Mouse (Mus musculus) frontal cortex, adult 2 months (tissue): ENCODE data around the gene Sfxn3. TPM values are rescaled to one million over a fixed set of nuclear protein-coding genes. Genes with fewer than 3 reads are reported as not detected.

Source experiments
- DNase-seq, 2 experiments: peaks; one replicate each; pipeline ENCODE4 v3.0.0; 2022; ENCODE audit warnings: low spot score in 1 of 2; ENCODE audit errors: extremely low spot score in 1 of 2
- polyA plus RNA-seq: library from polyadenylated mRNA; depleted of rRNA; stranded (reverse); fragments of >200 nt; gene quantifications from 2 replicates; pipeline ENCODE4 v1.2.3, GENCODE M21; 2012

The Sfxn3 gene
- polyA plus RNA-seq, 1 experiment, result 103 TPM

GRCm38 (mm10) chr19:45074580-45075322 is 27.4 kb downstream of the Sfxn3 start, which contains the start of gene Kazald1:
Kazald1 (plus strand) TSS chr19:45075241.
- peak; percentile 88 to 96 for DNase-seq

GRCm38 (mm10) chr19:45075323-45076035 is 28.2 kb downstream of the Sfxn3 start:
- peak in 1 of 2 experiments; percentile 16 for DNase-seq

- no peak for DNase-seq
These were observed 28.8 kb downstream of the Sfxn3 start for GRCm38 (mm10) chr19:45076036-45076575.

GRCm38 (mm10) chr19:45076586-45077510 is 29.5 kb downstream of the Sfxn3 start:
- DNase-seq, result peak in 1 of 2 experiments; percentile 41

- DNase-seq, result no peak
These were observed 30.7 kb downstream of the Sfxn3 start for GRCm38 (mm10) chr19:45077742-45078645.

- peak in 1 of 2 experiments; percentile 19 for DNase-seq
These were observed 31.9 kb downstream of the Sfxn3 start for GRCm38 (mm10) chr19:45078971-45079764.

- DNase-seq, result peak in 1 of 2 experiments; percentile 62
These were observed 32.6 kb downstream of the Sfxn3 start for GRCm38 (mm10) chr19:45079769-45080515.

- no peak for DNase-seq
These were observed 33.4 kb downstream of the Sfxn3 start for GRCm38 (mm10) chr19:45080711-45081110.

- DNase-seq, result peak in 1 of 2 experiments; percentile 81
These were observed 34.0 kb downstream of the Sfxn3 start for GRCm38 (mm10) chr19:45081279-45081678.

- peak in 1 of 2 experiments; percentile 61 for DNase-seq
These were observed 34.7 kb downstream of the Sfxn3 start for GRCm38 (mm10) chr19:45081841-45082550.

GRCm38 (mm10) chr19:45097868-45098267 is 50.6 kb downstream of the Sfxn3 start:
- no peak for DNase-seq

- DNase-seq, result no peak
These were observed 53.4 kb downstream of the Sfxn3 start for GRCm38 (mm10) chr19:45100486-45101270.

GRCm38 (mm10) chr19:45105591-45105990 is 58.3 kb downstream of the Sfxn3 start:
- DNase-seq, result no peak
